Mouse (Mus musculus): Measurements from ENCODE around the gene Gpr12.
"Not testable (repeated sequence)": the region's sequence is repeated elsewhere in the genome, so short reads cannot be mapped to it uniquely, and the experiment has no call there.

The Gpr12 gene

DNA sequence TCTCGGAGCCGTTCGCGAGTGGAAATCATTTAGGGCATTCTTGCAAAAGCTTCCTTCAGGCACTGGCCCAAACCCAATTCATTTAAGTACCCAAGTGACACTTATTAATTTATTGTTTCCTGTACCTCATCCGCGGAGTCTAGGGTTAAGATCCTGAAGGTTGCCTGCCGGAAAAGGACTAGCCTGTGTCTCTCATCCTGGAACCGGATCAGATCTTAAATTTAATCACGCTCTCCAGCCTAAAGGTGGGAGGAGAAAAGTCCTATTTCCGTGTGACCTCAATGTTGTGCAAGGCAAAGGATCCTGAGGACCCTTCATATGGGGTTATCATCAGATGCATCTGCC, 240 bp upstream of the Gpr12 start:
- no peak for DNase-seq

DNA sequence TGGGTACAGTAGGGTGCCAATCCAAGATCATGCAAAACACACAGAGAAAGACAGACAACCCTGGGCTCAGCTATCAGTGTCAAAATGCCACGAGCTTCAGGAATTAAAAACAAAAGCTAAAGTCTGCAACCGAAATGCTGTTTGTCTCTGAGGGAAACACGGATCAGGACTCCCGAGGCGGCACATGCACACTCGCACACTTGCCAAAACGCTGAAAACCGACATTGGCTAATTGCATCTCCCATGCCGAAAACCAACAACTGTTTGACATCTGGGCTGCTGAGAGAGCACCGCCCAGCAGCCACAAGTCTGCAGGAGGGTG, 922 bp downstream of the Gpr12 start:
- DNase-seq: no peak

DNA sequence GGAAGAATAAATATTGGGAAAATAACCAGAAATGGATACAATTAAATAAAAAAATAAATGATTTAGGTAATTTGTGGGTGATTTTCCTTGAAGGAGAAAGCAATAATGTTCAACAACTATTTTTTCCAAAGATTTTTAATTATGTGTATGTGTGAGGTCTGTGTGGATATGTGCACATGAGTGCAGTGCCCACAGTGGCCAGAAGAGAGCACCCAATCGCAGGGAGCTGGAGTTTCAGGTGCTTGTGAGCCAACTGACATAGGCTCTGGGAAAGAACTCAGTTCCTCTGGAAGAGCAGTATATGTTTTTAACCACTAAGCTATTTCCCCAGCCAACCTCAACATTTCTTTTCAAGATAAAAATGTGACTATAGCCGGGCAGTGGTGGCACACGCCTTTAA, 8.4 kb downstream of the Gpr12 start:
- DNase-seq: no peak

DNA sequence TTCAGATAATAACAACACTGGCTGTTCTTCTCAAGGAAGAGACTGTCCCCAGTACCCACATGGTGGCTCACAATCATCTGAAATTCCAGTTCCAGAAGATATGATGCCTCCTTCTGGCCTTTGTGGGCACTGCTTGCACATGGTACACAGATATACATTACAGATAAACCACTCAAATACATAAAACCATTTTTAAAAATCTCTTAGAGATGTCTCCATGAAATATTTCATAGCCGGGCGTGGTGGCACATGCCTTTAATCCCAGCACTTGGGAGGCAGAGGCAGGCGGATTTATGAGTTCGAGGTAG, 12.3 kb downstream of the Gpr12 start:
- DNase-seq: not testable (repeated sequence)

DNA sequence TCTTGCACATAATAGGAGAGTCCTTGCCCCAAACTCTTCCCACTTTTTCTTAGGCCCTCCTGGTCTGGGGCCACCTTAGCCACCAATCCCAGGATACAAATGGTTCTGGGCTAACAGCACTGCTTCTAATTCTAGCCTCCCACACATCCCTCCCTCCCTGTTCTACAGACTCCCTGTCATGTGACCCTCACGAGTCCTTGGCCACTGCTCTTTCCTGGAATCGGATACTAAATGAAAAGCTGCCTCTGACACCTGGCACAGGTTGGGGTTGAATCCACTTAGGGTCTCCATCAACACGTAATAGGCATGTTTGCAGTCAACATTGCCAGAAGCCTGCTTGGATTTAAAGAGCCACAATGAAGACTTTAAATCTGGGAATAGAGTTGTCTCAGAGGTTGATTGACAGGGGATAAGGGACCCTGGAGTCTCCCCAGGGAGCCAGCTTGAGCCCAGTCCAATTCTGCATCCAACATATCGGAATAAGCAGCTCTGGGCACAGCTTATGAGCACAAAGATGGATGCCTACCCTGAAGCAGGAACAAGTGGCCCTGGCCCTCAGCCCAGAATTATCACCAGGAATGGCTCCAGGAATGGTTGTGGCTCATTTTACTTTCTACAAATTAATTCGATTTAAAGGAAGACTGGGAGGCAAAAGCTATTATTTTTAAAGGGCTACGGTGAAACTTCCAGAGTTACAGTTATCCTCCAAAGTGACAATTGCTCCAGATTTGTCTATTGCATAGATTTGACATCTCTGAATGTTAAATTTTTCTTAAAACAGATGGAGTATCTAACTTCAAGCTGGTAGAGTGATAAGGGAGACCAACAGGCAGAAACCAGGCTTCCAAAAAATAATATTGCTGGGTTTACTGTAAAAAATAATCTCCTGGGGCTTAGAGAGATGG, 13.0 kb downstream of the Gpr12 start:
- DNase-seq: not testable (repeated sequence)

DNA sequence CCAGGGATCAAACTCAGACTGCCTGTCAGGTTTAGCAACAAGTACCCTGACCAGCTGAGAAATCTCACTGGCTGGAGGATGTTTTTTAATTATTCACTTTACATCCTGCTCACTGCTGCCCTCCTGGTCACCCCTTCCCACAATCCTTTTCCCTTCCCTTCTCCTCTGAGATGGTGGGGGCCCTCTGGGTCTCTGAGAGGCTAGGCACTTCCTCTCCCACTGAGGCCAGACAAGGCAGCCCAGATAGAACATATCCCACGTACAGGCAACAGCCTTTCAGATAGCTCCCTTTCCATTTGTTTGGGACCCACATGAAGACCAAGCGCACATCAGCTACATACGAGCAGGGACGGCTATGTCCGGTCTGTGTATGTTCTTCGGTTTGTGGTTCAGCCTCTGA, 14.9 kb downstream of the Gpr12 start:
- not testable (repeated sequence) for DNase-seq

DNA sequence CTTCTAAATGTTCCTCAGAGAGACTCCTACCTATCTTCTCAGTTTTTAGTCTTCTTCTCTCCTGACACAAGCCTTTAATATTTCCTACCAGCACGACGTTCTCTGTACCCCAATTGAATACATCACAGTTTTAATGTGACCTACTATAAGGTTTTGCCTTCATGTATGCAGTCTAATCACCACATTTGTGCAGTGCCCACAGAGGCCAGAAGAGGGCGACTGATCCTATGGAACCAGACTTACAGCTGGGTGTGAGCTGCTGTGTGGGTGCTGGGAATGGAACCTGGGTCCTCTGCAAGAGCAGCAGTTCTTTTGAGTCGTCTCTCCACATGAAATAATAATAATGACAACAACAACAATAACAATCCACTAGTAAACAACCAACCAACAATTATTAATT, 18.0 kb downstream of the Gpr12 start:
- DNase-seq: peak; percentile 58

- DNase-seq: no peak
These were observed 20.8 kb downstream of the Gpr12 start for GRCm38 (mm10) chr5:146564259-146564658.

DNA sequence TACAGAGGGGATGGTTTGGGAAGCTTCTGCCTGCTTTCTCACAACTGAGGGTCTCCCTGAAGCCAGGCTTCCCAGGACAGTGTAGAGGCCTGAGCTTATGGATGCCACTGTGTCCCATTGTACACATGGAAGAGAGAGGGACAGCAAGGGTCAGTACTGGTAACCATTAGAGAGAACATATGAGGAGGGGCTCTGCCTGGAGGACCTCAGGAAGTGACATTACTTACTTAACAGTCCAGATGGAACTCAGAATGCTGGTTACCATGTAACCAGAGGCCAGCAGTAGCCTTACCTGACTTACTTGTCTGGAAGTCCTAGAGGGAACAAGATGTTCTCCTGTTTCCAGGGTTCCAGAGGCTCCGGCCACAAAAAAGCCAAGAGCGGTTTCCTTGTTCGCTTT, 29.2 kb downstream of the Gpr12 start, which contains the start of gene Gm3415:
Gene Gm3415, plus strand, starts transcription at position 301 of the 400 bp plus-strand sequence.
- DNase-seq: not testable (repeated sequence)

GRCm38 (mm10) chr5:146537347-146537746, 47.7 kb downstream of the Gpr12 start, which contains the start of gene Gm3409:
Gene Gm3409, plus strand, starts transcription at chr5:146537647.
- DNase-seq: not testable (repeated sequence)
